Mouse (Mus musculus): ENCODE data around the gene Nars2. TPM values are rescaled to one million over a fixed set of nuclear protein-coding genes. Genes with fewer than 3 reads are reported as not detected.

Nars2 gene
- polyA plus RNA-seq, 1 experiment from 2014 or later: 16.6 TPM

DNA sequence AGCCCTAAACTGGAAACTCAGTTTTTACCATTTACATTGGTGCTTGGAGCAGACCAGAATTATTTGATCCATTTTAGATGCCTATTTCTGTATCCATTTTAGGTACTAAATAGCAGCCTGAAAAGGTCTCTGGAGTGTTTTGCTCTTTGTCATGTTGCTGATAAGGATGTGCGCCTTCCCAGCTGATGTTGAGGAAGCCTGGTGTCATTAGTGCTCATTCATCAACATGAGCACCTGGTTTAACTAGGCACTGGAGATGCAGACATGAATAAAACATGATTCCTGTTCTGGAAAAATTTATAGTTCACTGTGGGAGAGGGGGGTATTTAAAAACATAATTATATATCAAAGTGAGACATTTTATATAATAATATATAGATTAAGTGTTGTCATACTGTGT, 68.0 kb downstream of the Nars2 start:
- no peak overlapping the region for H3K4me3 ChIP-seq
- H3K36me3 ChIP-seq: peaks cover 10% of the 10 kb centered on the region
- no peak overlapping the region for H3K9ac ChIP-seq
- no peak overlapping the region for H3K27ac ChIP-seq (replicated peaks)
- peaks cover 24% of the 10 kb centered on the region for H3K4me1 ChIP-seq
- no peak for ATAC-seq (ENCODE audit: extremely low read depth, insufficient number of reproducible peaks, low FRiP score, low TSS enrichment)
- no peaks in the 10 kb centered on the region for H3K27me3 ChIP-seq (replicated peaks)
- peaks cover 8% of the 10 kb centered on the region; the same call in 1 of the 2 replicates for H3K9me3 ChIP-seq
- no peak overlapping the region for H3K4me2 ChIP-seq
- 36% methylated on average over 1 of the region's 1 CpGs for WGBS

DNA sequence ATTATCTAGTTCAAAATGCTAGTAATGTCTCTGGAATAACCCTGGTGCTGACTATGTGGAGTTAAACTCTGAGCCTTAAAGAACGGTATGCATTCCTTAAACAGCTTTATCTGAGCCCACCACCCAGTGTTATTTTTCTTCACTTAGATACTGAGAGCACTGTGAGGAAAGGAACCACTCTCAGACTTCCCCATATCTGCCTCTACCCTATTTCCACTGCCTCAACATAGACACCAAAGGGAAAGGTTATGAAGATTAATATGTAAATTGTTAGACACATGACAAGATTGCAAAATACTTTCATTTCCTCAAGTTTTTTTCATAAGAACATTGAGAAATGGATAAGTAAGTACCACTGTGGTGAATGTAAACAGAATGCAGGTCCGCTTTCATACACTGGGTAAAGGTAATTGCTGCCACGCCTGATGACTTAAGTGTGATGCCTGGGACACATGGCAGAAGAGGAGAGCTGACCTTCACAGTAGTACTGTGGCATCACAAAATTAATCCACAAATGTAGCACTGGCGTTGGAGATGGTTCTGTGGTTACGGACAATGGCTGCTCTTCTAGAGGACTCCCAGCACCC, 75.6 kb downstream of the Nars2 start:
- Histone ChIP-seq H3K4me1 (peaks cover 13% of the 10 kb centered on the region), H3K36me3 (peaks cover 4% of the 10 kb centered on the region), H3K27me3 (replicated peaks) (no peaks in the 10 kb centered on the region), H3K4me3 (no peak overlapping the region), H3K9me3 (no peaks in the 10 kb centered on the region), H3K9ac (no peak overlapping the region), H3K27ac (replicated peaks) (no peak overlapping the region), H3K4me2 (no peak overlapping the region)
- 76% methylated on average over 5 of the region's 5 CpGs for WGBS
- no peak for ATAC-seq (ENCODE audit: extremely low read depth, insufficient number of reproducible peaks, low FRiP score, low TSS enrichment)

DNA sequence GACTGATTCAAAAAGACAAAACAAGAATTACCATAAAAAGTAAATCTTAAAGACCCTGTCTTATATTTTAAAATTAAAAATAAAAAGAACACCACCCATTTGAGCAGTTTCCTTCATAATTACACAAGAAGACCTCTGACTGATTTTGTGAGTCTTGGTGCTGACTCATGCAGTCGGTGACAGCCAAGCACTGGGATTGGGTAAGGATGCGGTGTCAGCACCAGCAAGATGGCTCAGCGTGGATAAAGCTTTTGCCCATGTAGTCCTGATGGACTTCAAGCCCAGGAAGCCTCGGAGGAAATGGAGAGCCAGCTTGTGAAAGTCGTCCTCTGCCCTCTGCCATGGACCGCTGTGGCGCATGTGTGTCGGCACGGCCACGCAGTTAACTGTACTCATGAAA, 77.8 kb downstream of the Nars2 start:
- no peak overlapping the region for H3K27ac ChIP-seq (replicated peaks)
- peaks cover 9% of the 10 kb centered on the region for H3K4me1 ChIP-seq
- no peak for ATAC-seq (ENCODE audit: extremely low read depth, insufficient number of reproducible peaks, low FRiP score, low TSS enrichment)
- H3K9ac ChIP-seq: no peak overlapping the region
- peaks cover 8% of the 10 kb centered on the region for H3K36me3 ChIP-seq
- no peak overlapping the region for H3K4me3 ChIP-seq
- H3K4me2 ChIP-seq: no peak overlapping the region
- no peaks in the 10 kb centered on the region for H3K27me3 ChIP-seq (replicated peaks)
- no peaks in the 10 kb centered on the region for H3K9me3 ChIP-seq
- WGBS: 91% methylated on average over 10 of the region's 10 CpGs

DNA sequence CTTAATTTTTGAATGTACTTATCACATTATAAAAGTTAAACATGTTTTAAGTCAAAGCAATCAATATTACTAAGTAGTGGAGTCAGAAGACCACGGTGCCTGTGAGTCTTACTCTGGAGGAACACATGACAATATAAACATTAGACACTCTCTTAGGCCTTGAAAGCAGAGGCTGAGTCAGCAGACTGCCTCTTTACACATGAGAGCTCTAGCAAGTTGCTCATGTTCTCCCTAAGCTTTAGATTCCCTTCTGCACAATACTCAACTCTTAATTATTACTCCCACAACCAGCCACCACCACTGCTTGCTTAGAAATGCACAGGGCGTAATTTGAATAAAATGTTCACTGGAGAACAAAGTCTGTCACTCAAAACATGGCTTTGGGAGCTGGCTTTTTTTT, 81.1 kb downstream of the Nars2 start:
- no peaks in the 10 kb centered on the region for H3K4me1 ChIP-seq
- no peak for ATAC-seq (ENCODE audit: extremely low read depth, insufficient number of reproducible peaks, low FRiP score, low TSS enrichment)
- no peaks in the 10 kb centered on the region for H3K27me3 ChIP-seq (replicated peaks)
- H3K27ac ChIP-seq (replicated peaks): no peak overlapping the region
- no peak overlapping the region for H3K4me3 ChIP-seq
- H3K9ac ChIP-seq: no peak overlapping the region
- peaks cover 12% of the 10 kb centered on the region; the same call in 1 of the 2 replicates for H3K36me3 ChIP-seq
- no peak overlapping the region for H3K4me2 ChIP-seq
- WGBS: 88% methylated on average over 2 of the region's 2 CpGs
- no peaks in the 10 kb centered on the region for H3K9me3 ChIP-seq

DNA sequence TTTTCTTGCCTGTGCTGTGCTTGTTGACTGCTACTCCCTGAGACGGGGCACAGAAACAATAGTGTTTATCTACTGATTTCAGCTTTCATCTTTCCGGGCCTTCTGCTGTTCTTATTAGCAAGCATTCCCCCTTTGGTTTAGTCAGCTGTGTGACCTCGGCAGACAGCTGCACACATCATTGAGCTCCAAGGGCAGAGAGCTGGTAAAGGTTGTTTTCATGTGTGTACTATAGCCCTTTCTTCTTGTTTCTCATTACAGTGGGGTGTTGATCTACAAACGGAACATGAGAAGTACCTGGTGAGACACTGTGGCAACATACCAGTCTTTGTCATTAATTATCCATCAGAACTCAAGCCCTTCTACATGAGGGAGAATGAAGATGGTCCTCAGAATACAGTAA, 88.3 kb downstream of the Nars2 start:
- no peaks in the 10 kb centered on the region for H3K27me3 ChIP-seq (replicated peaks)
- H3K9me3 ChIP-seq: no peaks in the 10 kb centered on the region
- no peak for ATAC-seq (ENCODE audit: extremely low read depth, insufficient number of reproducible peaks, low FRiP score, low TSS enrichment)
- H3K27ac ChIP-seq (replicated peaks): no peak overlapping the region
- H3K4me2 ChIP-seq: no peak overlapping the region
- peaks cover 26% of the 10 kb centered on the region; the same call in 1 of the 2 replicates for H3K36me3 ChIP-seq
- H3K4me1 ChIP-seq: 0 out of 2 replicates have a peak, but pooled peaks cover 2% of the 10 kb centered on the region
- no peak overlapping the region for H3K4me3 ChIP-seq
- no peak overlapping the region for H3K9ac ChIP-seq
- 54% methylated on average over 4 of the region's 4 CpGs for WGBS

DNA sequence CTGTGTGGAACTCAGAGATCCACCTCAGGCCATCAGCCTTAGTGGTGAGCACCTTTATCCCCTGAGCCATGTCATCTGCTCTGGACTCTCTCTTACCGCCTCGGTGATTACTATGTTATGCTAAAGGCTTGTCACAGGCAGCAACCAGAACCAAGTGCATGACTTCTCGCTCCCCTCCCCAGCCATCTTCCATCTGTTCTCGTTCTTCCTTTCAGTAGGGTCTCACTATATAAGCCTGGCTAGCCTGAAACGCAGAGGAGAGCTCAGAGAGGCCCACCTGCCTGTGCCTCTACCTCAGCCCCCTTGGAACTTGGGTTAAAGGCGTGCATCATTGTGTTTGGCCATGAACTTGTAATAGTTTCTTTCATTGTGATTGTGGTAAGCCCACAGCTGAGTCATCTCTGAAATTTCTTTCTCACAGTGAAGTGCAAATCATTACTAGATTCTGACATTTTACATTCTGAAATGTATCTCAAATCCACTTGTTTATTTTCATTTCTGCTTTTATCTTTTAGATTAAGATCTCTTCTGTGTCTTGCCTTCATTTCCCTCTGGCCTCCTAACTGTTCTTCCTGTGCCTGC, 90.7 kb downstream of the Nars2 start:
- Histone ChIP-seq H3K4me2 (no peak overlapping the region), H3K9me3 (no peaks in the 10 kb centered on the region), H3K9ac (no peak overlapping the region), H3K4me1 (0 out of 2 replicates have a peak, but pooled peaks cover 2% of the 10 kb centered on the region), H3K4me3 (no peak overlapping the region), H3K27ac (replicated peaks) (no peak overlapping the region), H3K36me3 (peaks cover 25% of the 10 kb centered on the region), H3K27me3 (replicated peaks) (no peaks in the 10 kb centered on the region)
- 81% methylated on average over 6 of the region's 6 CpGs for WGBS
- ATAC-seq (ENCODE audit: extremely low read depth, insufficient number of reproducible peaks, low FRiP score, low TSS enrichment): no peak

DNA sequence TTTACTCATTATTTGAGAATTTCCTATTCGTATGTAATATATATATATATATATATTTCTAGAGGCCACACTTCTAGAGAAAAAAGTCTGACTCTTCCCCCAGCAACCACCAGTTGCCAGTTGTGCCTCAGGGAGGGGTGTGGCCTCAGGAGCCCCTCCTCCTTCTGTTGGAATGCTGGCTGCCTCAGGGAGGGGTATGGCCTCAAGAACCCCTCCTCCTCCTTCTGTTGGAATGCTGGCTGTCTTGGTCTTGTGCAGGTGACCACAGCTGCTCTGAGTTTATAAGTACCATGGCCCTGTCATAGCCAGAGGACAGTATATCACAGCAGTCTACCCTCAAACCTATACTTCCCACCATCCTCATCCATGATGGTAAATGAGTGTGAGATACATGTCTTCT, 91.7 kb downstream of the Nars2 start:
- Histone ChIP-seq H3K36me3 (peaks cover 25% of the 10 kb centered on the region), H3K4me2 (no peak overlapping the region), H3K27me3 (replicated peaks) (no peaks in the 10 kb centered on the region), H3K9ac (no peak overlapping the region), H3K4me3 (no peak overlapping the region), H3K4me1 (0 out of 2 replicates have a peak, but pooled peaks cover 2% of the 10 kb centered on the region), H3K27ac (replicated peaks) (no peak overlapping the region), H3K9me3 (no peaks in the 10 kb centered on the region)
- WGBS: 94% methylated on average over 1 of the region's 1 CpGs
- ATAC-seq (ENCODE audit: extremely low read depth, insufficient number of reproducible peaks, low FRiP score, low TSS enrichment): no peak

DNA sequence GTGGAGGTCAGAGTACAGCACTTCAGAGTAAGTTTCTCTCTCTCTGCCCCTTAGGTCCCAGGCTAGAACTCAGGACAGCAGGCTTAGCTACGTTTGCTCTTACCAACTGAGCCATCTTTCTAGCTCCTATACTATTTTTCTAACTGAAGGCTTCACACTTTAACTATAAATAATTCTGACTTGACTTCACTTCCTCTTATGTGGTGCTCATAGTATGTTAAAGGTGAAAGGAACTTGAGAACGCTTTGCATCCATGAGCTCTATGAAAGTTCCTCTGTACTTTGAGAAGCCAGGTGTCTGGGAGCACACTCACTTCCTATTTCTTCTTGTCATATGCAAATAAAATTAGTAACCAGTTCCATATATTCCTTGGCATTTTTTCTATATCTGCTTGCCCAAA, 109.7 kb downstream of the Nars2 start:
- no peak for ATAC-seq (ENCODE audit: extremely low read depth, insufficient number of reproducible peaks, low FRiP score, low TSS enrichment)
- Histone ChIP-seq H3K4me3 (no peak overlapping the region), H3K27me3 (replicated peaks) (no peaks in the 10 kb centered on the region), H3K9ac (no peak overlapping the region), H3K27ac (replicated peaks) (no peak overlapping the region), H3K4me2 (no peak overlapping the region), H3K9me3 (no peaks in the 10 kb centered on the region), H3K4me1 (no peaks in the 10 kb centered on the region), H3K36me3 (peaks cover 32% of the 10 kb centered on the region)
- 92% methylated on average over 2 of the region's 2 CpGs for WGBS

DNA sequence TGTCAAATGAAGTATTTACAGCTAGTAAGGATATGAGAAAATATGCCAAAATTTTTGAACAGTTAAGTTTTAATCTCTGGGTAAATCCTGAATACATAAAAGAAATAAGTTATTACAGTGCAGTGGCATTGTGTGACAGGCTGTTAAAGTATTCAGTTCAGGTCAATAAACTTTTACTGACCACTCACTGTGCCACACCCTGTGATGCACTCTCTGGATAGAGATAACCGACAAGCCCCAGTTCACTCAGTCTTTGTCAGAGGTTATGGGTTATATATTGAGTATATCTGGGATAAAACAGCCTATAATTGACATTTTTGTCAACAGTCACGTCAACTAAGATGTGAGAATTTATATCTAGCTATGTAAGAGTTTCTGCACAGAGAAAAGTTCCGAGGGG, 120.2 kb downstream of the Nars2 start:
- H3K36me3 ChIP-seq: no peaks in the 10 kb centered on the region

DNA sequence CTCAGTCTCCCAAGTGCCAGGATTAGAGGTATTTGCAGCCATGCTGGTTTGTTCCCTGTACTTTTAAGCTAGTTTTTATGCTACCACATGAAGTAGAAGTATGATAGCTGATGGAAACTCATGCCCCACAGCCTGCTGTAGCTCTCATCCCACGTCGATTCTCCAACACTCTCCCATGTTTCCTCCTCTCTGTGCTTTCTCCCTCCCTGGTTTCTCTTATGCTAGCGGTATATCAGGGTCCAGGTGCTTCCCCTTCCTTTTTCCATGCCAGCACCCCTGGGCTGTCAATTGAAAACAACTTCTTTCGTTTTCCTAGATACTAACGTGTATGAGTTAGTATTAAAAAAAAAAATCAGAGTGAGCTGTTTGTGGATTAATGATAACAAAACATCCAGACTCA, 120.8 kb downstream of the Nars2 start:
- H3K36me3 ChIP-seq: no peaks in the 10 kb centered on the region
- H3K4me3 ChIP-seq: no peak overlapping the region
- H3K4me1 ChIP-seq: peaks cover 8% of the 10 kb centered on the region; the same call in 1 of the 2 replicates
- H3K27ac ChIP-seq (replicated peaks): no peak overlapping the region
- no peak overlapping the region for H3K4me2 ChIP-seq
- WGBS: 70% methylated on average over 5 of the region's 5 CpGs
- no peak overlapping the region for H3K9ac ChIP-seq
- no peaks in the 10 kb centered on the region for H3K9me3 ChIP-seq
- ATAC-seq (ENCODE audit: extremely low read depth, insufficient number of reproducible peaks, low FRiP score, low TSS enrichment): no peak
- H3K27me3 ChIP-seq (replicated peaks): no peaks in the 10 kb centered on the region

More for the DNA sequence above, 120.2 kb downstream of the Nars2 start:
- no peak for ATAC-seq (ENCODE audit: extremely low read depth, insufficient number of reproducible peaks, low FRiP score, low TSS enrichment)
- no peak overlapping the region for H3K27ac ChIP-seq (replicated peaks)
- 76% methylated on average over 3 of the region's 3 CpGs for WGBS
- no peak overlapping the region for H3K4me2 ChIP-seq
- H3K4me3 ChIP-seq: no peak overlapping the region
- H3K9ac ChIP-seq: no peak overlapping the region
- peaks cover 8% of the 10 kb centered on the region; the same call in 1 of the 2 replicates for H3K4me1 ChIP-seq
- H3K27me3 ChIP-seq (replicated peaks): no peaks in the 10 kb centered on the region
- H3K9me3 ChIP-seq: no peaks in the 10 kb centered on the region

DNA sequence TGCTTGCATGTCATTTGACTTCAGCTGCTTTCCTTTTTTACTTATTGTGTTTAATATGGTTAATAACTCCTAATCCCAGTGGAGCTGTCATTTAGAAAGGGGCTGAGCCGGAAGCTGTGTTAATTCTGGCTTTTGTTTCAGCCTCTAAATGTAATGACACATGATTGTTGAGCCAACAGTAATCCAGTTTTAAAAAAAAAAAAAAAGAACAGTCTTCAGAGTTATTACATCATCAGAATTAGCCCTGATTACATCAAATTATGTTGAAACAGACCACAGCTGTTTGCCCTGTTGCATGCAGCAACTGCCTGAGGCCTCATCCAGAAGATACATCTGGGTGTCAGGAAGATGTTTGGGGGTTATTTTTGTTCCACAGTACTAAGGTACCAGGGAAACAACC, 123.7 kb downstream of the Nars2 start:
- Histone ChIP-seq H3K4me3 (no peak overlapping the region), H3K9ac (no peak overlapping the region), H3K27ac (replicated peaks) (no peak overlapping the region), H3K27me3 (replicated peaks) (no peaks in the 10 kb centered on the region), H3K9me3 (no peaks in the 10 kb centered on the region), H3K4me1 (peaks cover 9% of the 10 kb centered on the region), H3K36me3 (no peaks in the 10 kb centered on the region), H3K4me2 (no peak overlapping the region)
- WGBS: 71% methylated on average over 1 of the region's 1 CpGs
- no peak for ATAC-seq (ENCODE audit: extremely low read depth, insufficient number of reproducible peaks, low FRiP score, low TSS enrichment)

DNA sequence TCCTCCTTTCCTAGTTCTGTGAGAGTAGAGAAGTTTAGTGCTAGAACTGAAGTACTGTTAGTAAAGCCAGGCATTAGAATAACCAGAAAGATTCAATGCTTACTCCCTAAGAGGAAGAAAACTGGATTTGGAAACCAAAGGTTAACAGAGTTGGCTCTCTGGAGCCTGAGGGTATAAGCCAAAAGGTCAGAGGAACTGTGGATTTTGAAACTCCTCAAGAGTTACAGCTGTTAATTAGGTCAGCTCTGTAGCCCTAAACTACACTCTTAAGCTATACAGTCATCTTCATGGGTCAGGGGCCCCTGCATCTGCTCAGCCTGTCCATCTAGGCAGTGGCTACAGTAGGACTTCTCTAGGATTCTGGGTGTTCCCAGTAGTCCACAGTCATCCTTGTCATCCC, 125.7 kb downstream of the Nars2 start:
- no peaks in the 10 kb centered on the region for H3K27me3 ChIP-seq (replicated peaks)
- no peaks in the 10 kb centered on the region for H3K9me3 ChIP-seq
- peaks cover 13% of the 10 kb centered on the region for H3K4me1 ChIP-seq
- H3K9ac ChIP-seq: no peak overlapping the region
- ATAC-seq (ENCODE audit: extremely low read depth, insufficient number of reproducible peaks, low FRiP score, low TSS enrichment): no peak
- H3K27ac ChIP-seq (replicated peaks): no peak overlapping the region
- no peaks in the 10 kb centered on the region for H3K36me3 ChIP-seq
- H3K4me2 ChIP-seq: no peak overlapping the region
- no peak overlapping the region for H3K4me3 ChIP-seq

Data from heart, embryonic 13.5 days (tissue).